Mouse (Mus musculus): ENCODE results near the gene Gm21698.
"Not testable (repeated sequence)": the region's sequence is repeated elsewhere in the genome, so short reads cannot be mapped to it uniquely, and the experiment has no call there.

Gm21698 gene

GRCm38 (mm10) chr5:25988550-25988949 is at the start of gene Gm21698:
Gene Gm21698 (minus strand): TSS chr5:25988650.
- not testable (repeated sequence) for DNase-seq (ENCODE audit: low read depth, low spot score)

GRCm38 (mm10) chr5:26022816-26023215 is 34.4 kb upstream of the Gm21698 start, which contains the start of gene Gm5862:
Gene Gm5862 (minus strand): TSS chr5:26022916.
- not testable (repeated sequence) for DNase-seq (ENCODE audit: low read depth, low spot score)

- not testable (repeated sequence) for DNase-seq (ENCODE audit: low read depth, low spot score)
Measured at GRCm38 (mm10) chr5:26007697-26008096, 19.2 kb upstream of the Gm21698 start.

GRCm38 (mm10) chr5:26006937-26007695 is 18.7 kb upstream of the Gm21698 start:
- DNase-seq (ENCODE audit: low read depth, low spot score): not testable (repeated sequence)

GRCm38 (mm10) chr5:26004698-26005097 is 16.2 kb upstream of the Gm21698 start, which contains the start of gene Gm1979:
Gene Gm1979 (minus strand): TSS chr5:26004798.
- DNase-seq (ENCODE audit: low read depth, low spot score): not testable (repeated sequence)

- DNase-seq (ENCODE audit: low read depth, low spot score): not testable (repeated sequence)
Measured at GRCm38 (mm10) chr5:25972563-25972962, 15.9 kb downstream of the Gm21698 start, which contains the start of gene Gm21680. Gene Gm21680 (minus strand): TSS chr5:25972663.

- not testable (repeated sequence) for DNase-seq (ENCODE audit: low read depth, low spot score)
Measured at GRCm38 (mm10) chr5:25957050-25957449, 31.4 kb downstream of the Gm21698 start.

GRCm38 (mm10) chr5:25956611-25957010 is 31.8 kb downstream of the Gm21698 start:
- not testable (repeated sequence) for DNase-seq (ENCODE audit: low read depth, low spot score)

GRCm38 (mm10) chr5:25954317-25954716 is 34.1 kb downstream of the Gm21698 start, which contains the start of gene Gm21671:
Gene Gm21671 (minus strand): TSS chr5:25954417.
- DNase-seq (ENCODE audit: low read depth, low spot score): not testable (repeated sequence)

- not testable (repeated sequence) for DNase-seq (ENCODE audit: low read depth, low spot score)
Measured at GRCm38 (mm10) chr5:25945391-25945790, 43.1 kb downstream of the Gm21698 start.

- not testable (repeated sequence) for DNase-seq (ENCODE audit: low read depth, low spot score)
Measured at GRCm38 (mm10) chr5:25942281-25942680, 46.2 kb downstream of the Gm21698 start, which contains the start of gene Gm21663. Gene Gm21663 (minus strand): TSS chr5:25942381.
